Mouse (Mus musculus) MEL (cell line): ENCODE measurements at regions not wholly inside any gene's neighbourhood (a gene's known extent, or its start where the extent isn't known, plus 50 kb on each side); places are given as distances from the start of the nearest gene placed in this dataset.
A peak's percentile ranks its signal among the peaks of the same experiment; 100 is the strongest.

Source experiments
- CTCF ChIP-seq, 3 experiments: IDR thresholded peaks in 2 of 3; conservative IDR thresholded peaks in 1 of 3; 2 replicates each; pipeline ENCODE4 v1.5.1; 2011 to 2012; ENCODE audit warnings: low read length in 3 of 3, low read depth in 2 of 3, mild to moderate bottlenecking in 2 of 3, improper control_type of control experiment in 1 of 3, inconsistent platforms in 1 of 3, mixed read lengths in 1 of 3, moderate library complexity in 1 of 3; ENCODE audit not compliant: control insufficient read depth in 1 of 3, insufficient read depth in 1 of 3, poor library complexity in 1 of 3, severe bottlenecking in 1 of 3
- ZMIZ1 ChIP-seq: IDR thresholded peaks from 2 replicates; pipeline ENCODE4 v1.6.1; 2012; ENCODE audit warnings: low read depth, mild to moderate bottlenecking, inconsistent platforms, low read length, improper control_type of control experiment, moderate library complexity

DNA sequence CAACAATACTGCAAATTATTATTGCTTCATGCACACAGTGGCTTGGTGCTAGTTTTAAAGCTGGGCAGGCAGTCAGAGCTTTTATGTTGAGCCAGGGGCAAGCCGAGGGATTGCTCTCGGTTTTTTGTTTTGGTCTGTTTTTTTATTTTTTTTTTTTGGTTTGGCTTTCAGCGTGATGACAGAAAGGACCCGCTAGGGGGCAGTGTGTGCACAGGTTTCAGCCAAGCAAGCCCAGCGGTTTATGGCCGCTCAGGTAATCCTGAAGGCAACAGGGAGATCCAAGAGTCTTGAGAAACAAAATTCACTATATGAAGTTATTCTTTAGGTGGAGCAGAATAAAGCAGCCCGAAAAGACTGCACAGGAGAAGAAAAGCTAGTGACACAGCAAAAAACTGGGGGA, 261.6 kb upstream of the Pard3b start:
- TF ChIP-seq CTCF (IDR thresholded peaks at IDR 0.05 in 2 of 3, conservative IDR thresholded peaks at IDR 0.05 in 1 of 3; ENCODE audit: control insufficient read depth in 1 of 3, insufficient read depth in 1 of 3, low read depth in 2 of 3, low read length in 3 of 3, poor library complexity in 1 of 3, severe bottlenecking in 1 of 3) (peak; percentile 36 to 81 (median 66)), ZMIZ1 (no peak)
